Mouse (Mus musculus): ENCODE data around the gene Asrgl1. TPM values are rescaled to one million over a fixed set of nuclear protein-coding genes. Genes with fewer than 3 reads are reported as not detected.

Asrgl1 gene
- total and polyA plus RNA-seq, 3 experiments, result 15.6 to 36.2 (median 25.1) TPM

DNA sequence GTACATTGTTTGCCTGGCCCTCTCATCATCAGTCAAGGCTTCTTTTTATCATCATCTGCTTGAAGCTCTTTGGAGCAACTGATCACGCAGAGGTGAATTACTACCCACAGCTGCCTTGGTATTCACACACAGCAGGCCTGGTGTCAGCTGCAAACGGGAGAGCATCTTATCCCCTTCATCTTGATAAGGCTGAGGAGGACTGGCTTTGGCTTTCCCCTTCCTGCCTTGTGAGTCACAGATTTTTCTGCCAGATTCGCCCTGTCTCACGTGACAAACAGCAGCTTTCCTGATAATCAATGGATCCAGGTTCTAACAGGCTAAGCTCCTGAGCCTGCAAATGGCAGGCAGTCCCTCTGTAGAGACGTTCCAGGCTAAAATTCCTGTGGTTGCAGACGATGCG, 55.5 kb downstream of the Asrgl1 start:
- no peaks in the 10 kb centered on the region for H3K27me3 ChIP-seq (replicated peaks)
- H3K79me2 ChIP-seq (replicated peaks; ENCODE audit: control insufficient read depth, extremely low read depth, insufficient read depth, poor library complexity, severe bottlenecking), result no peaks in the 10 kb centered on the region
- H3K4me2 ChIP-seq (ENCODE audit: insufficient read depth, low read depth, poor library complexity, severe bottlenecking), result no peak overlapping the region
- in situ Hi-C loops (cut with MboI; ENCODE audit: low pct_ligation_motif_present, low pct_unique_long_range_greater_than_20kb, low sequenced_read_pairs), result loop anchor here (5.0 kb wide), 1 partner anchor 88 kb away; no protein-coding TSS in a partner anchor
- no peak for DNase-seq (ENCODE audit: extremely low read depth)
- H3K27ac ChIP-seq (ENCODE audit: insufficient read depth, low read depth), result no peak overlapping the region
- no peak for TF ChIP-seq MEF2A (IDR thresholded peaks at IDR 0.05; ENCODE audit: borderline replicate concordance, low read depth, low read length)
- TF ChIP-seq GABPA (IDR thresholded peaks at IDR 0.05; ENCODE audit: insufficient replicate concordance, low read depth, low read length), result no peak
- TF ChIP-seq TCF12 (IDR thresholded peaks at IDR 0.05; ENCODE audit: low read depth, low read length), result no peak
- no peak for TF ChIP-seq HCFC1 (IDR thresholded peaks at IDR 0.05; ENCODE audit: low read depth, low read length)
- TF ChIP-seq RAD21 (IDR thresholded peaks at IDR 0.05; ENCODE audit: low read depth, low read length), result no peak
- TF ChIP-seq E2F4 (IDR thresholded peaks at IDR 0.05; ENCODE audit: insufficient replicate concordance, low read depth, low read length), result no peak
- no peak for TF ChIP-seq NELFE (IDR thresholded peaks at IDR 0.05; ENCODE audit: low read depth, low read length)
- TF ChIP-seq MXI1 (IDR thresholded peaks at IDR 0.05; ENCODE audit: low read depth, low read length), result no peak
- no peak for TF ChIP-seq MAFK (IDR thresholded peaks at IDR 0.05; ENCODE audit: insufficient replicate concordance, low read length)
- TF ChIP-seq POLR2AphosphoS2 (IDR thresholded peaks at IDR 0.05; ENCODE audit: low read depth, low read length), result no peak
- no peak for TF ChIP-seq POLR2A (IDR thresholded peaks at IDR 0.05; ENCODE audit: low read depth, low read length)
- no peak for TF ChIP-seq KAT2A (IDR thresholded peaks at IDR 0.05; ENCODE audit: insufficient replicate concordance, low read length)
- no peak for TF ChIP-seq ZMIZ1 (IDR thresholded peaks at IDR 0.05; ENCODE audit: low read depth, low read length)
- no peak for TF ChIP-seq TBP (conservative IDR thresholded peaks at IDR 0.05; ENCODE audit: low read depth, low read length)
- TF ChIP-seq ZKSCAN1 (IDR thresholded peaks at IDR 0.05; ENCODE audit: borderline replicate concordance, low read depth, low read length), result no peak
- TF ChIP-seq CTCF (conservative IDR thresholded peaks at IDR 0.05 in 1 of 2, IDR thresholded peaks at IDR 0.05 in 1 of 2; ENCODE audit: low read depth in 2 of 2, low read length in 2 of 2), result no peak
- no peak for TF ChIP-seq ETS1 (conservative IDR thresholded peaks at IDR 0.05; ENCODE audit: low read depth, low read length)
- TF ChIP-seq BHLHE40 (IDR thresholded peaks at IDR 0.05; ENCODE audit: low read depth, low read length), result no peak
- no peak for TF ChIP-seq MAZ (IDR thresholded peaks at IDR 0.05; ENCODE audit: low read depth, low read length)
- no peak overlapping the region for H3K4me3 ChIP-seq (replicated peaks in 1 of 3; ENCODE audit: low read depth in 2 of 3, low read length in 2 of 3, poor library complexity in 1 of 3)
- H3K36me3 ChIP-seq (replicated peaks in 1 of 2; ENCODE audit: control insufficient read depth in 1 of 2, insufficient read depth in 1 of 2, low read length in 1 of 2), result no peaks in the 10 kb centered on the region
- no peak overlapping the region for H3K9ac ChIP-seq (ENCODE audit: insufficient read depth, low read depth)
- dilution Hi-C loops (cut with MboI; ENCODE audit: extremely low pct_ligation_motif_present, extremely low pct_unique_long_range_greater_than_20kb, low sequenced_read_pairs), result no loop called here
- no peaks in the 10 kb centered on the region for H3K9me3 ChIP-seq (replicated peaks; ENCODE audit: low read length)
- H3K4me1 ChIP-seq (ENCODE audit: control insufficient read depth in 1 of 2, insufficient read depth in 2 of 2), result peaks cover 0 to 23% of the 10 kb centered on the region in 2 experiments; a peak in 2 of 4 replicates

DNA sequence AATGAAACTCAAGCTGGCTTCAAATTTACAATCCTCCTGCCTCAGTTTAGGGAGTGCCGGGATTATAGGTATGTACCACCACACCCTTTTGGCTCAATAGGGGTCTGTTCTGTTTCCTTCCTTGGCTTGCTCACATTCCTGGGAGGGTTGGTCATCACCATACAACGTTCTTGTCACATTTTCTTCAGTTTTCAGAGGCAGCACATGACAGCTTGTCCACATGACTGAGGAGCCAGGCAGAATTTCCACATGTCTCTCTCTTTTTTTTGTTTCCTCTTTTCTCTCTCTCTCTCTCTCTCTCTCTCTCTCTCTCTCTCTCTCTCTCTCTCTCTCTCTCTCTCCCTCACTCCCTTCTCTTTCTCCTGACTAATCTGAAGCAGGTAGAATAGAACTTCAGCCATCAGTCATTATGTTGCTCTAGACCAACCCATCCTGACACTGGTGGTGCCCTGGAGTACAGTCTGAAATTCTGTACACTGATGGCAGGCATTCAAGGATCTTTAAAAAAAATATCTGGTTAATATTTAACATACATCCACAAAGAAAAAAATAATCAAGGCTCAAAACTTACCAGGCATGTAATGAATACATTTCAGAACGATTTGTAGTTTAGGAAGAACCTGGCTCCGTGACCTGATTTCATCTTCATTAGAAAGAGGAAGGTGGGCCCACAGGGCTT, 58.3 kb downstream of the Asrgl1 start:
- H3K4me2 ChIP-seq (ENCODE audit: insufficient read depth, low read depth, poor library complexity, severe bottlenecking), result no peak overlapping the region
- peaks cover 0 to 29% of the 10 kb centered on the region in 2 experiments; a peak in 2 of 4 replicates for H3K4me1 ChIP-seq (ENCODE audit: control insufficient read depth in 1 of 2, insufficient read depth in 2 of 2)
- DNase-seq (ENCODE audit: extremely low read depth), result no peak
- H3K9me3 ChIP-seq (replicated peaks; ENCODE audit: low read length), result no peaks in the 10 kb centered on the region
- H3K36me3 ChIP-seq (replicated peaks in 1 of 2; ENCODE audit: control insufficient read depth in 1 of 2, insufficient read depth in 1 of 2, low read length in 1 of 2), result no peaks in the 10 kb centered on the region
- TF ChIP-seq NRF1 (IDR thresholded peaks at IDR 0.05; ENCODE audit: low read depth, low read length) (no peak), POLR2AphosphoS2 (IDR thresholded peaks at IDR 0.05; ENCODE audit: low read depth, low read length) (no peak), ELF1 (IDR thresholded peaks at IDR 0.05; ENCODE audit: low read depth, low read length) (no peak), MEF2A (IDR thresholded peaks at IDR 0.05; ENCODE audit: borderline replicate concordance, low read depth, low read length) (no peak), POLR2A (IDR thresholded peaks at IDR 0.05; ENCODE audit: low read depth, low read length) (no peak), SIN3A (IDR thresholded peaks at IDR 0.05; ENCODE audit: low read length) (no peak), EP300 (IDR thresholded peaks at IDR 0.05; ENCODE audit: low read length) (no peak), MAFK (IDR thresholded peaks at IDR 0.05; ENCODE audit: insufficient replicate concordance, low read length) (no peak), ZNF384 (IDR thresholded peaks at IDR 0.05; ENCODE audit: low read depth, low read length) (no peak), CHD1 (IDR thresholded peaks at IDR 0.05; ENCODE audit: low read depth, low read length) (no peak), TBP (conservative IDR thresholded peaks at IDR 0.05; ENCODE audit: low read depth, low read length) (no peak), ZKSCAN1 (IDR thresholded peaks at IDR 0.05; ENCODE audit: borderline replicate concordance, low read depth, low read length) (no peak), ZMIZ1 (IDR thresholded peaks at IDR 0.05; ENCODE audit: low read depth, low read length) (no peak), JUN (IDR thresholded peaks at IDR 0.05; ENCODE audit: insufficient read depth, low read depth, low read length) (no peak), ZC3H11A (IDR thresholded peaks at IDR 0.05; ENCODE audit: low read depth, low read length) (no peak), USF2 (conservative IDR thresholded peaks at IDR 0.05; ENCODE audit: low read depth, low read length) (no peak), TCF12 (IDR thresholded peaks at IDR 0.05; ENCODE audit: low read depth, low read length) (no peak), MAX (IDR thresholded peaks at IDR 0.05; ENCODE audit: low read length) (no peak), MYC (IDR thresholded peaks at IDR 0.05; ENCODE audit: low read depth, low read length) (no peak), E2F4 (IDR thresholded peaks at IDR 0.05; ENCODE audit: insufficient replicate concordance, low read depth, low read length) (no peak)
- H3K79me2 ChIP-seq (replicated peaks; ENCODE audit: control insufficient read depth, extremely low read depth, insufficient read depth, poor library complexity, severe bottlenecking), result no peaks in the 10 kb centered on the region
- H3K4me3 ChIP-seq (replicated peaks in 1 of 3; ENCODE audit: low read depth in 2 of 3, low read length in 2 of 3, poor library complexity in 1 of 3), result no peak overlapping the region
- no peaks in the 10 kb centered on the region for H3K27me3 ChIP-seq (replicated peaks)
- dilution Hi-C loops (cut with MboI; ENCODE audit: extremely low pct_ligation_motif_present, extremely low pct_unique_long_range_greater_than_20kb, low sequenced_read_pairs) (no loop called here), in situ Hi-C loops (cut with MboI; ENCODE audit: low pct_ligation_motif_present, low pct_unique_long_range_greater_than_20kb, low sequenced_read_pairs) (loop anchor here (5.0 kb wide), 1 partner anchor 85 kb away; no protein-coding TSS in a partner anchor)
- no peak overlapping the region for H3K9ac ChIP-seq (ENCODE audit: insufficient read depth, low read depth)
- no peak overlapping the region for H3K27ac ChIP-seq (ENCODE audit: insufficient read depth, low read depth)

All from CH12.LX (cell line).